Mouse (Mus musculus): ENCODE measurements around the gene Gm21833.
"Not testable (repeated sequence)": the region's sequence is repeated elsewhere in the genome, so short reads cannot be mapped to it uniquely, and the experiment has no call there.

Gm21833 gene

GRCm38 (mm10) chr16:82828082-82828481 is at the start of gene Gm21833:
Gene Gm21833 (plus strand): TSS chr16:82828382.
- DNase-seq: not testable (repeated sequence)

GRCm38 (mm10) chr16:82789521-82789920 is 38.7 kb upstream of the Gm21833 start:
- DNase-seq: no peak

- DNase-seq: no peak
These were observed 31.7 kb upstream of the Gm21833 start for GRCm38 (mm10) chr16:82796489-82796888.

GRCm38 (mm10) chr16:82815255-82815654 is 12.9 kb upstream of the Gm21833 start:
- DNase-seq: no peak

GRCm38 (mm10) chr16:82816615-82817014 is 11.6 kb upstream of the Gm21833 start:
- no peak for DNase-seq

GRCm38 (mm10) chr16:82855752-82856151 is 27.6 kb downstream of the Gm21833 start:
- DNase-seq: no peak

- no peak for DNase-seq
These were observed 36.4 kb downstream of the Gm21833 start for GRCm38 (mm10) chr16:82864590-82864989.
